Mouse (Mus musculus) ES-Bruce4 (cell line): ENCODE data around the gene Map3k3. TPM values are rescaled to one million over a fixed set of nuclear protein-coding genes. Genes with fewer than 3 reads are reported as not detected.

Experiments used
- H3K27ac ChIP-seq: 2 replicates; pipeline ENCODE4 v1.5.1; 2012; ENCODE audit warnings: low read length, inconsistent platforms; ENCODE audit not compliant: insufficient read depth
- H3K27me3 ChIP-seq: 2 replicates; pipeline ENCODE4 v1.6.1; 2012; ENCODE audit warnings: mild to moderate bottlenecking, low read length, inconsistent platforms; ENCODE audit not compliant: control insufficient read depth, poor library complexity, insufficient read depth, severe bottlenecking
- H3K36me3 ChIP-seq: 2 replicates; pipeline ENCODE4 v1.6.1; 2012; ENCODE audit warnings: inconsistent platforms, mild to moderate bottlenecking, low read length, moderate library complexity; ENCODE audit not compliant: control insufficient read depth, poor library complexity, insufficient read depth, severe bottlenecking
- H3K4me1 ChIP-seq: one replicate; pipeline ENCODE4 v1.8.1; 2011; ENCODE audit warnings: low read length; ENCODE audit not compliant: control insufficient read depth, insufficient read depth
- H3K4me3 ChIP-seq: 2 replicates; pipeline ENCODE4 v1.5.1; 2011; ENCODE audit warnings: low read depth, mild to moderate bottlenecking, low read length
- H3K9ac ChIP-seq: 2 replicates; pipeline ENCODE4 v1.6.1; 2012; ENCODE audit warnings: low read depth, mild to moderate bottlenecking, inconsistent platforms; ENCODE audit not compliant: poor library complexity, severe bottlenecking
- H3K9me3 ChIP-seq: replicated peaks from 2 replicates; pipeline ENCODE4 v1.6.1; 2012; ENCODE audit warnings: mild to moderate bottlenecking, low read length, inconsistent platforms; ENCODE audit not compliant: control insufficient read depth, poor library complexity, insufficient read depth, severe bottlenecking
- CTCF ChIP-seq: IDR thresholded peaks from one replicate; pipeline ENCODE4 v1.8.1; 2011; ENCODE audit warnings: low read depth, low read length
- EP300 ChIP-seq: IDR thresholded peaks from 2 replicates; pipeline ENCODE4 v1.6.1; 2011; ENCODE audit warnings: low read depth, low read length; ENCODE audit not compliant: insufficient read depth
- POLR2A ChIP-seq: IDR thresholded peaks from one replicate; pipeline ENCODE4 v1.8.1; 2011; ENCODE audit warnings: low read length; ENCODE audit not compliant: insufficient read depth
- polyA plus RNA-seq: library from polyadenylated mRNA; stranded (reverse); fragments of >200 nt; gene quantifications from 2 replicates; pipeline ENCODE4 v1.2.4, GENCODE M21; 2011; ENCODE audit warnings: low read depth; ENCODE audit not compliant: missing spikeins, insufficient read depth, insufficient read length

The Map3k3 gene
- polyA plus RNA-seq, 1 experiment: 44.6 TPM

- Histone ChIP-seq H3K36me3 (no peaks in the 10 kb centered on the region), H3K4me1 (no peaks in the 10 kb centered on the region), H3K4me3 (no peak overlapping the region), H3K9me3 (no peaks in the 10 kb centered on the region), H3K27me3 (no peaks in the 10 kb centered on the region), H3K9ac (peak overlapping the region; percentile 86), H3K27ac (no peak overlapping the region)
- TF ChIP-seq POLR2A (no peak), EP300 (no peak), CTCF (no peak)
Measured at GRCm38 (mm10) chr11:106192241-106192640, 107.8 kb downstream of the Map3k3 start.

- Histone ChIP-seq H3K9me3 (no peaks in the 10 kb centered on the region), H3K9ac (peak overlapping the region; percentile 86), H3K4me1 (no peaks in the 10 kb centered on the region), H3K36me3 (no peaks in the 10 kb centered on the region), H3K27me3 (no peaks in the 10 kb centered on the region), H3K4me3 (peak overlapping the region; percentile 95), H3K27ac (0 out of 2 replicates have a peak overlapping the region, but pooled peaks have one; percentile 28)
- TF ChIP-seq CTCF: no peak
- no peak for TF ChIP-seq POLR2A
- no peak for TF ChIP-seq EP300
Measured at GRCm38 (mm10) chr11:106192657-106193370, 108.4 kb downstream of the Map3k3 start.

GRCm38 (mm10) chr11:106193371-106194154 lies 109.2 kb downstream of the Map3k3 start:
- H3K4me1 ChIP-seq: no peaks in the 10 kb centered on the region
- H3K27ac ChIP-seq: peak overlapping the region; percentile 47
- peak overlapping the region; percentile 95 for H3K4me3 ChIP-seq
- H3K9ac ChIP-seq: peak overlapping the region; percentile 86
- H3K36me3 ChIP-seq: 0 out of 2 replicates have a peak, but pooled peaks cover 5% of the 10 kb centered on the region
- H3K27me3 ChIP-seq: no peaks in the 10 kb centered on the region
- no peak for TF ChIP-seq EP300
- peak; percentile 73 for TF ChIP-seq POLR2A
- no peaks in the 10 kb centered on the region for H3K9me3 ChIP-seq

- no peaks in the 10 kb centered on the region for H3K9me3 ChIP-seq
- peak overlapping the region; percentile 47 for H3K27ac ChIP-seq
- TF ChIP-seq CTCF (no peak), POLR2A (no peak), EP300 (no peak)
- 0 out of 2 replicates have a peak, but pooled peaks cover 6% of the 10 kb centered on the region for H3K36me3 ChIP-seq
- H3K4me3 ChIP-seq: peak overlapping the region; percentile 93
- peak overlapping the region; percentile 67 for H3K9ac ChIP-seq
- H3K4me1 ChIP-seq: no peaks in the 10 kb centered on the region
- no peaks in the 10 kb centered on the region for H3K27me3 ChIP-seq
Measured at GRCm38 (mm10) chr11:106194155-106194541, 109.7 kb downstream of the Map3k3 start.

- H3K9ac ChIP-seq: no peak overlapping the region; the same call in 1 of the 2 replicates
- H3K36me3 ChIP-seq: peaks cover 6% of the 10 kb centered on the region; the same call in 1 of the 2 replicates
- no peaks in the 10 kb centered on the region for H3K4me1 ChIP-seq
- H3K27ac ChIP-seq: no peak overlapping the region
- H3K4me3 ChIP-seq: no peak overlapping the region
- no peaks in the 10 kb centered on the region for H3K27me3 ChIP-seq
- no peaks in the 10 kb centered on the region for H3K9me3 ChIP-seq
- TF ChIP-seq EP300 (no peak), POLR2A (no peak), CTCF (no peak)
Measured at GRCm38 (mm10) chr11:106194891-106195290, 110.5 kb downstream of the Map3k3 start.

- Histone ChIP-seq H3K9ac (no peak overlapping the region), H3K27me3 (no peaks in the 10 kb centered on the region), H3K27ac (no peak overlapping the region), H3K9me3 (no peaks in the 10 kb centered on the region), H3K4me1 (no peaks in the 10 kb centered on the region), H3K36me3 (peaks cover 6% of the 10 kb centered on the region; the same call in 1 of the 2 replicates), H3K4me3 (no peak overlapping the region)
- TF ChIP-seq EP300 (no peak), CTCF (no peak), POLR2A (no peak)
Measured at GRCm38 (mm10) chr11:106195341-106195740, 110.9 kb downstream of the Map3k3 start.
